Mouse (Mus musculus) macrophage (primary cell): ENCODE measurements around the gene Trmt2a. TPM values are rescaled to one million over a fixed set of nuclear protein-coding genes. Genes with fewer than 3 reads are reported as not detected.
A peak's percentile ranks its signal among the peaks of the same experiment; 100 is the strongest.

Source experiments
- H3K27ac ChIP-seq: fragments of 350-480 bp; formaldehyde crosslinking; 2 replicates; pipeline ENCODE4 v1.9.0; 2021
- H3K36me3 ChIP-seq: fragments of 350-480 bp; formaldehyde crosslinking; 2 replicates; pipeline ENCODE4 v1.9.0; 2021; ENCODE audit errors: inconsistent target
- H3K4me3 ChIP-seq: fragments of 350-480 bp; formaldehyde crosslinking; 2 replicates; pipeline ENCODE4 v1.9.0; 2021; ENCODE audit errors: inconsistent target
- H3K79me2 ChIP-seq: fragments of 350-480 bp; formaldehyde crosslinking; 2 replicates; pipeline ENCODE4 v1.9.0; 2021; ENCODE audit errors: inconsistent target
- WGBS: methylation state at CpG from one replicate; pipeline ENCODE4 v1.1.7; 2026; ENCODE audit warnings: inconsistent platforms; ENCODE audit not compliant: missing documents; 5-methylcytosine and 5-hydroxymethylcytosine counted together
- polyA plus RNA-seq: library from polyadenylated mRNA; stranded (reverse); fragments of 250-400 nt; gene quantifications from 3 replicates; pipeline ENCODE4 v1.2.4, GENCODE M21; 2018; ENCODE audit warnings: inconsistent platforms

Trmt2a gene
- polyA plus RNA-seq, 1 experiment from 2014 or later = 38.8 TPM

- WGBS = 73% methylated on average over 11 of the region's 11 CpGs
- Histone ChIP-seq H3K79me2 (no peaks in the 10 kb centered on the region), H3K4me3 (no peak overlapping the region), H3K36me3 (peaks cover 15% of the 10 kb centered on the region), H3K27ac (no peak overlapping the region)
Observed at GRCm38 (mm10) chr16:18221543-18221898, 27.0 kb upstream of the Trmt2a start.

GRCm38 (mm10) chr16:18222188-18222587 is 26.3 kb upstream of the Trmt2a start:
- no peak overlapping the region for H3K27ac ChIP-seq
- no peak overlapping the region for H3K4me3 ChIP-seq
- H3K36me3 ChIP-seq = peaks cover 17% of the 10 kb centered on the region
- no peaks in the 10 kb centered on the region for H3K79me2 ChIP-seq
- WGBS = 88% methylated on average over 11 of the region's 11 CpGs

GRCm38 (mm10) chr16:18227187-18227586 is 21.3 kb upstream of the Trmt2a start:
- Histone ChIP-seq H3K27ac (no peak overlapping the region), H3K4me3 (no peak overlapping the region), H3K79me2 (peaks cover 24% of the 10 kb centered on the region; the same call in 1 of the 2 replicates), H3K36me3 (peaks cover 25% of the 10 kb centered on the region)
- WGBS = 95% methylated on average over 12 of the region's 13 CpGs

- 98% methylated on average over 20 of the region's 20 CpGs for WGBS
- Histone ChIP-seq H3K27ac (no peak overlapping the region), H3K36me3 (peaks cover 25% of the 10 kb centered on the region), H3K79me2 (peaks cover 24% of the 10 kb centered on the region; the same call in 1 of the 2 replicates), H3K4me3 (no peak overlapping the region)
Observed at GRCm38 (mm10) chr16:18227897-18228422, 20.5 kb upstream of the Trmt2a start.

- H3K27ac ChIP-seq = no peak overlapping the region
- WGBS = 98% methylated on average over 4 of the region's 4 CpGs
- peaks cover 28% of the 10 kb centered on the region; the same call in 1 of the 2 replicates for H3K79me2 ChIP-seq
- peaks cover 25% of the 10 kb centered on the region for H3K36me3 ChIP-seq
- H3K4me3 ChIP-seq = no peak overlapping the region
Observed at GRCm38 (mm10) chr16:18228856-18229255, 19.6 kb upstream of the Trmt2a start.

- Histone ChIP-seq H3K79me2 (peaks cover 28% of the 10 kb centered on the region; the same call in 1 of the 2 replicates), H3K27ac (no peak overlapping the region), H3K36me3 (peaks cover 21% of the 10 kb centered on the region), H3K4me3 (no peak overlapping the region)
- WGBS = 46% methylated on average over 11 of the region's 11 CpGs
Observed at GRCm38 (mm10) chr16:18229622-18230021, 18.9 kb upstream of the Trmt2a start.

- Histone ChIP-seq H3K4me3 (no peak overlapping the region), H3K79me2 (peaks cover 28% of the 10 kb centered on the region; the same call in 1 of the 2 replicates), H3K36me3 (peaks cover 16% of the 10 kb centered on the region), H3K27ac (no peak overlapping the region)
- WGBS = 94% methylated on average over 6 of the region's 6 CpGs
Observed at GRCm38 (mm10) chr16:18230617-18231016, 17.9 kb upstream of the Trmt2a start.

GRCm38 (mm10) chr16:18231047-18231446 is 17.4 kb upstream of the Trmt2a start:
- Histone ChIP-seq H3K27ac (no peak overlapping the region), H3K79me2 (peaks cover 28% of the 10 kb centered on the region; the same call in 1 of the 2 replicates), H3K36me3 (peaks cover 15% of the 10 kb centered on the region), H3K4me3 (no peak overlapping the region)
- WGBS = 92% methylated on average over 3 of the region's 3 CpGs

GRCm38 (mm10) chr16:18231451-18231850 is 17.0 kb upstream of the Trmt2a start:
- no peak overlapping the region for H3K27ac ChIP-seq
- H3K79me2 ChIP-seq = peaks cover 28% of the 10 kb centered on the region; the same call in 1 of the 2 replicates
- WGBS = 93% methylated on average over 3 of the region's 4 CpGs
- peaks cover 11% of the 10 kb centered on the region for H3K36me3 ChIP-seq
- H3K4me3 ChIP-seq = no peak overlapping the region

- no peaks in the 10 kb centered on the region for H3K36me3 ChIP-seq
- no peak overlapping the region for H3K4me3 ChIP-seq
- peaks cover 28% of the 10 kb centered on the region; the same call in 1 of the 2 replicates for H3K79me2 ChIP-seq
- no peak overlapping the region for H3K27ac ChIP-seq
- 13% methylated on average over 1 of the region's 1 CpGs for WGBS
Observed at GRCm38 (mm10) chr16:18233451-18233850, 15.0 kb upstream of the Trmt2a start.

- Histone ChIP-seq H3K79me2 (peaks cover 28% of the 10 kb centered on the region; the same call in 1 of the 2 replicates), H3K36me3 (peaks cover 5% of the 10 kb centered on the region; the same call in 1 of the 2 replicates), H3K27ac (no peak overlapping the region), H3K4me3 (peak overlapping the region; percentile 47)
- WGBS = 14% methylated on average over 13 of the region's 13 CpGs
Observed at GRCm38 (mm10) chr16:18233919-18234670, 14.4 kb upstream of the Trmt2a start.

- Histone ChIP-seq H3K79me2 (peaks cover 26% of the 10 kb centered on the region; the same call in 1 of the 2 replicates), H3K27ac (0 out of 2 replicates have a peak within 1 kb of the TSS, but pooled peaks have one; percentile 2), H3K36me3 (peaks cover 12% of the 10 kb centered on the region), H3K4me3 (peak within 1 kb of the TSS; percentile 56)
- WGBS = under 1% methylated on average over 50 of the region's 79 CpGs
Observed at GRCm38 (mm10) chr16:18234671-18235388, 13.6 kb upstream of the Trmt2a start, which contains the start of gene Zdhhc8. Zdhhc8 (minus strand) TSS chr16:18235136.

GRCm38 (mm10) chr16:18235389-18236065 is 13.0 kb upstream of the Trmt2a start:
- H3K79me2 ChIP-seq = peaks cover 20% of the 10 kb centered on the region; the same call in 1 of the 2 replicates
- 19% methylated on average over 19 of the region's 19 CpGs for WGBS
- 0 out of 2 replicates have a peak overlapping the region, but pooled peaks have one; percentile 2 for H3K27ac ChIP-seq

More at GRCm38 (mm10) chr16:18235389-18236065, 13.0 kb upstream of the Trmt2a start:
- H3K36me3 ChIP-seq = peaks cover 14% of the 10 kb centered on the region
- peak overlapping the region; percentile 56 for H3K4me3 ChIP-seq
